Mouse (Mus musculus): ENCODE measurements around the gene Csnk2a2.

DNA sequence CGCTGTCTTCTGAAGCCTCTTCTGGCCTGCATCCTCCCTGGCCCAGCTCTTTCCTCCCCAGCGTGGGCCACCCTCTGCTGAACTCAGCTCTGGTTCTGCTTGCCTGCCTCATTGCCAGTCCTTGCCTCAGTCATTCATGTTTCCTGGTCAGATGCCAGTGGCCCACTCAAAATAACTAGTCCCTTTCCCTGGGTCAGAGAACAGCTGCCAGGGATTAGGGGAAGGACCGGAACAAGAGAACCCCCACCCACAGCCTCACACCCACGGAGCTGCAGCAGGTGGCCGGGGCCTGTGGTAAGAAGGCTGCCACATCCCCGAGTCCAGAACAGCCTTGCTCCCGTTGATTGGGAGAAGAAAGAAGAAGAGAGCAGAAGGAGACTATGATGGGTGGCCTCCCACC lies 88.7 kb downstream of the Csnk2a2 start:
- no peak for TF ChIP-seq CTCF (IDR thresholded peaks at IDR 0.05; ENCODE audit: control insufficient read depth, insufficient read depth, low read length)
- no peak for TF ChIP-seq POLR2A (IDR thresholded peaks at IDR 0.05; ENCODE audit: borderline replicate concordance, control insufficient read depth, low read depth, low read length)
